Mouse (Mus musculus) naive thymus-derived CD4-positive, alpha-beta T cell, adult 2 months (primary cell): ENCODE results near the gene Ctnnal1.

Experiments
- DNase-seq: peaks from one replicate; pipeline ENCODE4 v3.0.0-alpha.2; 2011; ENCODE audit warnings: low read depth

Gene Ctnnal1

DNA sequence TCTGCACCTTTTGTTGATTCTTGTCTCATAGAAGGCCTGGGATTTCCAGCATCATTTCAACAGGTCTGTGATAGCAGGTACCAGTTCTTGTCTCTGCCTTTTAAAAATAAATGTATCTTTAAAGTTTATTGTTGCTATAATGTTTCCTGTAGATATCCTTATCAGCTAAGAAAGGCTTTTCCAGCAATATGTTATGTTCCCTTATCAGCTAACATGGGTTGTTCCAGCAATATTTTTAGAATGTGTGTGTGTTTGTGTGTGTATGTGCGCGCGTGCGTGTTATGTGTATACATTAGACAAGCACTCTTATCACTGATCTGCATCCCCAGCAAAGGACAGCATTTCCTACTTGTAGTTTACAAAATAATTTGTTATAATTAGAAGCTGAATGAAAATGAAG, 3.4 kb downstream of the Ctnnal1 start:
- DNase-seq, result no peak

GRCm38 (mm10) chr4:56858733-56859132, 6.3 kb downstream of the Ctnnal1 start:
- no peak for DNase-seq

- DNase-seq, result no peak
Measured at GRCm38 (mm10) chr4:56856371-56856949, 8.5 kb downstream of the Ctnnal1 start.

- no peak for DNase-seq
Measured at GRCm38 (mm10) chr4:56855935-56856334, 9.1 kb downstream of the Ctnnal1 start.

GRCm38 (mm10) chr4:56850724-56851123, 14.3 kb downstream of the Ctnnal1 start:
- DNase-seq, result no peak

DNA sequence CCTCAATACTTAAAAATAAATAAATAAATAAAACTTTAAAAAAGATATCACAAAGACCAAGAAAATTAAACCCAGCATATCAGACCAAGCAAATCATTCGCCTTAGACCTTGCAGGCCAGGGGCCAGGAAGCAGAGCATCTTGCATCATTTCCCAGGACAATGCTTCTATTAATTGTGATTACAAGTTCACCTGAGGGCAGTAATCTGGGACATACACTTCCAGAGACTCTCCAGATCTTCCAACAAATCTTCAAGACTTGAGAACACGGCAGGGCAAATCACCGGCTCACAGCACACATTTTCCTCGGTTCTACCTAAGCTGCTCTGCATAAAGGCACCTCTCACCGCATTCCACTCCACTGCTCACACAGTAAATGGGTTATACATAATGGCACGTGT, 16.9 kb downstream of the Ctnnal1 start:
- no peak for DNase-seq

DNA sequence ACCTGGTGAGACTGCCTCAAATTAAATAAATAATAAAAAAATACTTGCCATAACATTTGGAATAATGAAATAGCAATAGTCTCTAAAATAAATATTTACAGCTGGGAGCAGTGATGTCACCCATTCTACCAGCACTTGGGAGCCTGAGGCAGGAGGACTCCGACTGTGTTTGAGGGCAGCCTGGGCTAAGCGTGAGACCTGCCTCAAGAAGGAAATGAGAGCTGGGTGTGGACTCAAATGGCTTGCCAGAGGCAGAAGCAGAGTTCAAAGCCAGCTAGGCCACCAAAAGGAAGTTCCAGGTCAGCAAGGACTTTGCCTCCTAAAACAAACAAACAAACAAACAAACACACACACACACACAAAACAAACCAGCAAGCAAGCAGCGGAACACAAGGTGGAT, 17.6 kb downstream of the Ctnnal1 start:
- no peak for DNase-seq

DNA sequence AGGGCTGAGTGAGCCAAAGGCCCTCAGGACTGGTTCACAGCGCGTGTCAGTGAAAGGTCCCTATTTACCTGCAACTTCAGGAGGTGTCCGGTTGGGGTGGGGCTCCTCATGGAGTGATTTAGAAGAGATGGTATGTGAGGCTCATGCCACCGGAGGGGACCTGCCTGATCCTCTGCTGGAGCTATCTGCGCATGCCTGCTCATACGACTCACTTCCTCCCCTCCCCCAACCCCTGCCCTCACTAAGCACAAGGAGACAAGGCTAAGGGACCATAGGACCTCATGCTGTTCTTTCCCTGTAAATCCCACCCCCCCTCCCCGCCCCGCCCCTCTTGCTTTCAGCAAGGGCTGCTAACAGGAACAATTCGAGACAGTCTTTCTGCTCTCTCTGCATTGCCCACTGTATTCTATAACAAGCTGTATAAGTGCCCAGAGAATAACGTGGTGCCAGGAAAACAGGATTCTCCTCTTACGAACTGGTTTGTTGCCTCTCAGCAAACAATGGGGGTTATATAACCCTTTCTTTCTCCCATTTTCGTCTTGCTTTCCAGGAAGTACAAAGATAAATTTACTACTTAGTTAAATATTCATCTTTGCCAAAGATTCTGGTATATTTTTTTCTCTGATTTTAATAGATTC, 19.0 kb downstream of the Ctnnal1 start:
- DNase-seq, result no peak

GRCm38 (mm10) chr4:56844911-56845310, 20.1 kb downstream of the Ctnnal1 start:
- no peak for DNase-seq

DNA sequence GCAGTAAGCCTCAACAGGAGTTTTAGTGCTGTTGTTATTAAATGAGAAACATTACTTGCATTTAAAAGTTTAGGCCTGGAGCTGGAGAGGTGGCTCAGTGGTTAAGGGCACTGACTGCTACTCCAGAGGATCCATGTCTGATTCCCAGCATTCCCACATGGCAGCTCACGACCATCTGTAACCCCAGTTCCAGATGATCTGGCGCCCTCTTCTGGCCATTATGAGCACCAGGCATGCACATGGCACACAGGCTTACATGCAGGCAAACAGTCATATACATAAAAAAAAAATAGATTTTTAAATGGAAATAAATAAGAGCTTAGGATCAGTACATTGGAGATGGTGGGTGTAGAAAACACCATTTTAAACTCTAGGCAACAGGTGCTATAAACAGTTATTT, 21.0 kb downstream of the Ctnnal1 start:
- DNase-seq, result no peak

- no peak for DNase-seq
Measured at GRCm38 (mm10) chr4:56842501-56842900, 22.5 kb downstream of the Ctnnal1 start.

DNA sequence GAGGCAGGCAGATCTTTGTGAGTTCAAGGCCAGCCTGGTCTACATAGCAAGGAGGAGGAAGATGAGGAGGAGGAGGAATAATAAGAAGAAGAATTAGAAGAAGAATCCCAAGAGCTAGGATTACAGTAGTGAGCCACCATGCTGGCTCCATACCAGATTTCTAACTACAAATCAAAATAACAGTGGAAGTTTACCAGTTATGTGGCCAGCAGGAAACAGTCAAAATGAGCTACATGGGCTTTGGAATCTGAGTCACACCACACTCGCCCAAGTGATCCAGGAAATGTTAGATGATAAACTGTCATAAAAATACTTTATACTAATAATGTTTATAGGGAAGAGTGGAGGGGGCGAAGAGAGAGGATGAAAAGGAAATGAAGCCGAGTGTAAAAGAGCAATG, 24.7 kb downstream of the Ctnnal1 start:
- no peak for DNase-seq

DNA sequence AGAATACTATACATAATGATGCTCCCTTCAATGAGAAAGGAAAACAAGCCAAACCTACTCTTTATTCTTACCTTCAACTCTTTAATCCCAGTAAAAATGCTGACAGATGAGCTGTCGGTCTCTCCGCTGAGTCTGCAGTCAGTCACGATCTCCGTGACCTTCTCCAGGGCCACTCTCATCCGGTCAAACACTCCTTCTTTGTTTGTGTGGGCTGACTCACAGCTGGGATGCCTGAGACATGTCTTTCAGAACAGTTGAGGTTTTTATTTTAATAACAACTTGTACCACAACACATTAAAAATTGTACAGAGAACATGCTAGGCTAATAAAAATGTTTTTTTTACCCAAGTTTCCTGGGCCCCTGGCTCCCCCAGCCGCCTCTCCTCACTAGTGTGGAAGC, 27.3 kb downstream of the Ctnnal1 start:
- DNase-seq, result no peak

DNA sequence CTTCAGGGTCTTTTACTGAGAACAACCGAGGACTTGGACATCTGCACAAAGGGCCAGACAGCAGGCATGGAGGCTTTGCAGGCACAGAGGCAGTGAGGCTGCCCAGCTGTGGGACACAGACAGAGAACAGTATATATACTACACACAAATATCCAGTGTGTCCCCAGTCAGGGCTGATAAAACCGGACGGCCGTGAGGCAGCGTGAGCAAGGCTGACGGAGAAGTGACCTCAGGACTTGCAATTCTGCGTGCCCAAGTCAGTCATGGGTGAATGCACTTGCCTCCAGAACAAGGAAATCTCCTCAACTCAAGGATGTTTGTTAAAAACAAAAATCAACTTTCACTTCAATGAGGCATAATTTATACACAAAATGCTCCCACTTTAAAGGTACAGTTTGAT, 33.0 kb downstream of the Ctnnal1 start:
- no peak for DNase-seq

- DNase-seq, result peak; percentile 35
Measured at GRCm38 (mm10) chr4:56831013-56831609, 33.9 kb downstream of the Ctnnal1 start.

- DNase-seq, result no peak
Measured at GRCm38 (mm10) chr4:56829511-56829921, 35.5 kb downstream of the Ctnnal1 start.

- no peak for DNase-seq
Measured at GRCm38 (mm10) chr4:56828932-56829331, 36.1 kb downstream of the Ctnnal1 start.

DNA sequence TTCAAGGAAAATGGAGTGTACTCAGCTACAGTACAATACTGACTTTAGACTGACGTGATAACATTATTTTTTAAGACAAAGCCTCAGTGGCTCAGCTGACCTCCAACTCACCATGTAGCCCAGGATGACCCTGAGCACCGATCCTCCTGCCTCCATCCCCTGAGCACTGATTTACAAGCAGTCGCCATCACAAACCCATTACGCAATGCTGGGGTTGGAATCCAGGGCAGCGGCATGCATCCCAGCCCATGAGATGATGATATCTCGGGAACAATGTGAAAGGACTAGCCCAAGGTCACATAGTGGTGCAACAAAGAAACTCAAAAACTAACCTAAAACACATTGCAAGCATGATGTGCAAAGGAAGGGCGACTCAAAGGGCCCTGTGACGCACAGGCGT, 40.8 kb downstream of the Ctnnal1 start:
- no peak for DNase-seq

- peak; percentile 52 for DNase-seq
Measured at GRCm38 (mm10) chr4:56820017-56820550, 44.9 kb downstream of the Ctnnal1 start.

GRCm38 (mm10) chr4:56815131-56815530, 49.9 kb downstream of the Ctnnal1 start:
- DNase-seq, result no peak

DNA sequence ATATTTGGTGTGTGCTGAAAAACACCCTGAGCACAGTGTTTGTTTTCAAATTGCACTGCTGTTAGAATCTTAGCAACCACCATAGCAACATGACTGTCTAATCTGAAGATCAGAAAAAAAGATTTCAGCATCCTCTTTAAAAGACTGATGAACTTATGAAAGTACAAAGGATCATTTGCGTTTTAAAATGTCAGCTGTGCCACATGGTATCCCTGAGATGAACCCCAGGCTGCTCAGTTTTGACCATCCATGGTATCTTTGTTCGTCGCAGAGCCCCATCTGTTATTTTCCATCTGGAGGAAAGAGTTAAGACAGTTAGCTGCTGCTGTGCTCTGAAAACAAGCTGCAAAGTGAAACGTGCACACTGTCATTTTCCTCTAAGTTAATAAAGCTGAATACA, 52.9 kb downstream of the Ctnnal1 start:
- no peak for DNase-seq

DNA sequence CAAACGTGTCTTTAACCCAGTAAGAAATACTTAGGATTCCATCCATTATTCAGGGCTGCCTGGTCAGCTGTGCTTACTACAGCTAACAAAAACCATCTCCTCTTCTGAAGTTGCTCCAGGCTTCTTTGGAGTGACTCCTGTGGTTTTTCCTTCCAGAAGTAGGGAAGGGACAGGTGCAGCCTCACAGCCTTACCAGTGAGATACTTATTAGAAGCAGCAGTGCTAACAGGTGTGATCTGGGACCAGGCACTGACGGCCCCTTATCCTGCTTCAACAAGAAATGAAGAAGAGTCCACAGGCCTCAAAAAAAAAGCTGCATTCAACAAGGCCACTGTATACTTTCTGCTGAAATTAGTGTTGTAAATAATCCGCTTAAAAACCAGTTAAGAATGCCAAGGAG, 53.3 kb downstream of the Ctnnal1 start:
- no peak for DNase-seq

DNA sequence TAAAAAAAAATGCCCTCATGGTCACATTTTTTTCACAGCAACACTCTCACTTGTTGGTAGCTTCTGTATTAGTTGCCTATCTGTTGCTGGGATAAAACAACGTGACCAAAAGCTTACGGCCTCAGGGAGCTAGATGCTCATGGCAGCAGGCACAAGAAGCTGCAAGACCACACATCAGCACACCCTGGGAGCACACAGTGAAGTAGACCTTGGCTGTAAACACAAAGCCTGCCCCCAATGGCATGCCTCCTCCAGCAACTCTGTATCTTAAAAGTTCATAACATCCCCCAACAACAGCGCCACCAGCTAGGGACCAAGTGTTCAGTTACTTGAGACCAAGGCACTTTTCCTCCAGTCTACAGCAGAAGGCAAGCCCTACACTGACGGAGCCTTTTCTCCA, 55.9 kb downstream of the Ctnnal1 start:
- DNase-seq, result no peak
